Mouse (Mus musculus) erythroblast, embryonic 14.5 days (primary cell): ENCODE data around the gene Med19.

Experiments used
- GATA1 ChIP-seq: IDR thresholded peaks from 2 replicates; pipeline ENCODE4 v1.6.1; 2012; ENCODE audit warnings: low read length, inconsistent platforms, mixed read lengths
- TAL1 ChIP-seq: IDR thresholded peaks from 3 replicates; pipeline ENCODE4 v1.6.1; 2012; ENCODE audit warnings: low read length, inconsistent platforms, mixed read lengths

DNA sequence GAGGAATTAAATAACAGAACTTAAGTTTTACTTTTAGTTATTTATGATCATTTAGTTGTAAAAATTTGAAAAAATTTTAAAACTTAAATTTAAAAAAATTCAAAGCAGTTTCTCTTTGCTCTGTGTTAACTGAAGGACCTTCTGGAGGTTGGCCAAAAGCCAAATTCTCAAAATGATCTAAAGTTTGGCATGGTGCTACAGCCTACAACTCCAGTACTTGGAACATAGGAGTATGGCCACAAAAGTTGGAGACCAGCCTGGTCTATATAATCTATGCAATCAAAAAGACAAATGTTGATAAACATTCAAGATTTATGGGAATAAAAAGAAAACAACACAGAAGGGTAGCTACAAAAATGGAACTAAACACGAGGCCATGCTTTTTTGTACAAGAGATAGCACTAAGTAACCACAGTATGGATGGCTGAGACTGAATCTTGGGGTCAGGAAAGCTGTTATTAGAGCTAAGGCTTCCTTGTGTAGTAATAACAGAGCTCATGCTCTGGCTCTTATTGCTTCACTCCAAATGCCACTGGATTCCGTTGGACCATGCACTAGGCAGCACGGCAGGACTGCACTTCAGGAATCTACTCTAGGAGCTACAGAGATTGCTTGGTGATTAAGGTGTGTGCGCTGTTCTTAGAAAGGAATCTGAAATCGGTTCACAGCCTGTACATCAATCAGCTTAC is 16.9 kb downstream of the Med19 start:
- no peak for TF ChIP-seq GATA1
- TF ChIP-seq TAL1 = no peak
